Mouse (Mus musculus) thymus, adult 2 months (tissue): ENCODE measurements around the gene Dync2li1.

Source experiments
- CTCF ChIP-seq: fragments of 200-500 bp; IDR thresholded peaks from 2 replicates; pipeline ENCODE4 v1.5.1; 2012; ENCODE audit warnings: mild to moderate bottlenecking, control low read depth, low read length, moderate library complexity, borderline replicate concordance; ENCODE audit not compliant: control insufficient read depth, poor library complexity, insufficient read depth; ENCODE audit errors: extremely low read depth
- POLR2A ChIP-seq: fragments of 200-500 bp; IDR thresholded peaks from 2 replicates; pipeline ENCODE4 v1.6.1; 2012; ENCODE audit warnings: mild to moderate bottlenecking, low read length, control low read depth, moderate library complexity; ENCODE audit not compliant: control insufficient read depth, poor library complexity, insufficient read depth; ENCODE audit errors: extremely low read depth

DNA sequence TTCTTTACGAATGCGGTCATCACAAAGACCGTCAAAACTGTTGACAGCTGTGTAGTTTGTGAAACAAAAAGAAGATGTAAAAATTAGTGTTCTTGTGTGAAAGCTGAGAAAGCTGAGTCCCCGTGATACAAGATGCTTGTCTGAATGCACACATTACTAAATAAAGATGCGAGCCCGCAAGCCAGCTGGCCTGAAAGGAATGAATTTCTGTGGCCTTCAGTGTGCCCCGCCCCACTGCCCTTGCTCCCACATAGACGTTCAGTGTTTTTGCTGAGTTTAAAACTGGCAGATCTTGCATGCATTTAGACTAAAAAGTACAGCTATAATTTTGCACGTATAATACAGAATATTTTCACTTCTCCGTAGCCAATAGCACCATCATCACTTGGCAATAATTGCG lies 10.5 kb upstream of the Dync2li1 start:
- TF ChIP-seq CTCF (no peak), POLR2A (no peak)
